Mouse (Mus musculus) telencephalon, adult 2 months (tissue): ENCODE data around the gene Rxra.

Experiments used
- DNase-seq: peaks from one replicate; pipeline ENCODE4 v3.0.0-alpha.2; 2011; ENCODE audit warnings: low read depth, low spot score

Rxra gene

GRCm38 (mm10) chr2:27736802-27737201 lies 60.6 kb downstream of the Rxra start:
- DNase-seq: no peak

- no peak for DNase-seq
Observed at GRCm38 (mm10) chr2:27738396-27738795, 62.2 kb downstream of the Rxra start.

GRCm38 (mm10) chr2:27740091-27740608 lies 63.9 kb downstream of the Rxra start:
- peak; percentile 74 for DNase-seq

GRCm38 (mm10) chr2:27743177-27743576 lies 66.9 kb downstream of the Rxra start:
- DNase-seq: no peak

GRCm38 (mm10) chr2:27743863-27744611 lies 67.8 kb downstream of the Rxra start:
- no peak for DNase-seq

GRCm38 (mm10) chr2:27744612-27745351 lies 68.5 kb downstream of the Rxra start:
- DNase-seq: no peak

- peak; percentile 53 for DNase-seq
Observed at GRCm38 (mm10) chr2:27745673-27746620, 69.7 kb downstream of the Rxra start.

- peak; percentile 45 for DNase-seq
Observed at GRCm38 (mm10) chr2:27746854-27747253, 70.6 kb downstream of the Rxra start.

GRCm38 (mm10) chr2:27748984-27749383 lies 72.7 kb downstream of the Rxra start:
- DNase-seq: no peak

GRCm38 (mm10) chr2:27750399-27751134 lies 74.3 kb downstream of the Rxra start:
- no peak for DNase-seq

GRCm38 (mm10) chr2:27751135-27751519 lies 74.9 kb downstream of the Rxra start:
- no peak for DNase-seq

- DNase-seq: no peak
Observed at GRCm38 (mm10) chr2:27751803-27752202, 75.6 kb downstream of the Rxra start.

- DNase-seq: no peak
Observed at GRCm38 (mm10) chr2:27754094-27754493, 77.9 kb downstream of the Rxra start.

GRCm38 (mm10) chr2:27755986-27756641 lies 79.9 kb downstream of the Rxra start:
- DNase-seq: no peak

- DNase-seq: peak; percentile 86
Observed at GRCm38 (mm10) chr2:27758414-27759301, 82.4 kb downstream of the Rxra start.

- no peak for DNase-seq
Observed at GRCm38 (mm10) chr2:27759431-27759830, 83.2 kb downstream of the Rxra start.

GRCm38 (mm10) chr2:27761260-27761995 lies 85.2 kb downstream of the Rxra start:
- DNase-seq: no peak

- no peak for DNase-seq
Observed at GRCm38 (mm10) chr2:27761996-27762340, 85.7 kb downstream of the Rxra start.

GRCm38 (mm10) chr2:27762509-27762908 lies 86.3 kb downstream of the Rxra start:
- no peak for DNase-seq
